Mouse (Mus musculus) thymus, adult 18-20 months (tissue): ENCODE data around the gene Gm14147.
"Not testable (repeated sequence)": the region's sequence is repeated elsewhere in the genome, so short reads cannot be mapped to it uniquely, and the experiment has no call there.

Source experiments
- DNase-seq, 2 experiments: peaks; one replicate each; pipeline ENCODE4 v3.0.0; 2022; ENCODE audit warnings: mixed read lengths in 2 of 2

The Gm14147 gene

DNA sequence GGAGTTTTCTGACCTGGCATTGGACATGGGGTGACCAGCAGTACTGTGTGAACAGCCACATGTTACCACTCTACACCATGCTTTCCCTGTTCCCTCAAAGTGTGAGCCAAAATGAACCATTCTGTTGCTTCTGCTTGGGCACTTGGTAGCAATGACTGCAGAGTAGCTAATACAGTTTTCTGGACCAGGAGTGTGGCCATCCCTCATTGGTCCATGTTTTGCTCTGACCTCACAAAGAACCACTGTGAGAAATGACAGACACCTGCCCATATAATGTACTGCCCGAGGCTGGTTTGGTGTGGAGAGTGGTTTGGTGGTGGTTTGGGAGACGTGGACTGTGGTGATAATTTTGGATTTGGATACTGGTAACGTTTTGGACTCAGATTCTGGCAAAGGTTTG lies at the start of gene Gm14147:
Gm14147 (plus strand) TSS at position 301 of the 400 bp plus-strand sequence.
- DNase-seq, result not testable (repeated sequence)

DNA sequence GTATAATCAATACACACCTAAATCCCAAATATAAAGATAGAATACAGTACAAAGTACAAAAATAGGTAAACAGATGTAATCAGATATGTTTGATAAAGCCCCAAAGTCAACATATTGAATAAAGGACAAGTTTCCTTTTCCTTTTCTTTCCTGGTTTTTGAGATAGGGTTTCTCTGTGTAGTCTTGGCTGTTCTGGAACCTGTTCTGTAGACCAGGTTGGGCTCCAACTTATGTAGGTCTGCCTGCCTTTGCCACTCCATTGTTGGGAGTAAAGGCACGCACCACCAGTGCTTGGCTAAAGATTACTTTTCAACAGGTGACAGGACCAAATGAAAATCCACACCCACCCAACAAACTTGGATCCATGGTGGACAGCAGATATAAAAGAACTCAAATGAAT lies 41.4 kb upstream of the Gm14147 start:
- DNase-seq, result no peak

DNA sequence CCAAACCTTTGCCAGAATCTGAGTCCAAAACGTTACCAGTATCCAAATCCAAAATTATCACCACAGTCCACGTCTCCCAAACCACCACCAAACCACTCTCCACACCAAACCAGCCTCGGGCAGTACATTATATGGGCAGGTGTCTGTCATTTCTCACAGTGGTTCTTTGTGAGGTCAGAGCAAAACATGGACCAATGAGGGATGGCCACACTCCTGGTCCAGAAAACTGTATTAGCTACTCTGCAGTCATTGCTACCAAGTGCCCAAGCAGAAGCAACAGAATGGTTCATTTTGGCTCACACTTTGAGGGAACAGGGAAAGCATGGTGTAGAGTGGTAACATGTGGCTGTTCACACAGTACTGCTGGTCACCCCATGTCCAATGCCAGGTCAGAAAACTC lies 5.8 kb upstream of the Gm14147 start, which contains the start of gene Gm14151:
Gm14151 (minus strand) TSS at position 101 of the 400 bp plus-strand sequence.
- not testable (repeated sequence) for DNase-seq
